Mouse (Mus musculus): ENCODE results near the gene Phf5a. TPM values are rescaled to one million over a fixed set of nuclear protein-coding genes. Genes with fewer than 3 reads are reported as not detected.

Gene Phf5a
- 100 to 1,000 TPM in 1 of 2 experiments, 10 to 100 TPM in 1; 74.6 to 139 TPM for polyA plus RNA-seq (2012; fragmentation: generic; extraction: Trizol)

GRCm38 (mm10) chr15:81871604-81872261 is at the start of gene Phf5a:
Gene Phf5a (minus strand): TSS chr15:81871911.

GRCm38 (mm10) chr15:81872262-81873136 is 788 bp upstream of the Phf5a start, which contains the start of gene Aco2:
Gene Aco2 (plus strand): TSS chr15:81872309.

DNA sequence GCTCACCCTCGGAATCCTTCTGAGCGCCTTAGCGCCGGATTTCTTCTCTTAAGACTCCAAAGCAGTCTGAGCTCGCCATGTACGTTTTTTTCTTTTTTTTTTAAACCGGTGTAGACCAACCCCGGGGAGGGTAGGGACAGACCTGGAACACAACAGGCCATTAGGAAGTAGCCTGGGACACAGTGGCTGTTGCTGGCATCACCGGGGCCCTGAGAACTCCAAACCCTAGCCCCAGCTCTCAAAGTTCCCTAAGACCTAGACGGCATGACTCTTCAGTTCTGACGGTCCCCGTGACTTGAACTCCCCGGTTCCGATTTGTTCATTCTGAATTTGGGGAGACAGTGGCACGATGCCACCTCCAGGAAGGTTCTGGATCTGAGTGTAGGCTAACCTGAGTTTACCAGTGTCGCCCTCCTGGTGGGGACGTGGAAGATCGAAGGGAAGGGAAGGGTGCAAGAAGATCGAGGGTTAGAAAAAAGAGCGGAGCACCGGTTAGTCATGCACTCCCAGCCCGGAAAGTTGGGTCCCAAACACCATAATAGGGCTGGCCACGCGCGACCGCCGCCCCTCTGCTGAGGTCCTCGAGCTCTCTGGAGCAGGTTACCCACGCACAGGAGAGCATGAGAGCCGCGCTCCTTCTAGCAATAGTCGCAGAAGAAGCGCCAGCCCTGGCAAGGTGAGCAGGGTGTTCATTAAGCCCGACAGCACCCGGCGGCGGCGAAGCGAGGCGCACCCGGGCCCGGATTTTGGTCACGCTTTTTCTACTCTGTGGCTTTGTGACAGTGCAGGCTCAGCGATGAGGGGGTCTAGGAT is 13.0 kb downstream of the Phf5a start, which contains the start of gene Tob2:
Gene Tob2 (minus strand): TSS at position 280 of the 813 bp plus-strand sequence.

Other genes with a start within 250 kb of the Phf5a start
- 10 to 100 TPM; 14.6 TPM for gene L3mbtl2, start 208.0 kb downstream of the Phf5a start, polyA plus RNA-seq (2012; fragmentation: generic; extraction: Trizol)
- gene Chadl, start 174.6 kb downstream of the Phf5a start, polyA plus RNA-seq (2012; fragmentation: generic; extraction: Trizol) = 1 to 10 TPM in 1 of 2 experiments, under 1 TPM in 1; 0.32 to 6.5 TPM
- 10 to 100 TPM; 14.3 to 57.3 TPM for gene Zc3h7b, start 126.9 kb downstream of the Phf5a start, polyA plus RNA-seq (2012; fragmentation: generic; extraction: Trizol)
- 100 to 1,000 TPM in 1 of 2 experiments, 10 to 100 TPM in 1; 95.4 to 107 TPM for gene Rangap1, start 126.4 kb downstream of the Phf5a start, polyA plus RNA-seq (2012; fragmentation: generic; extraction: Trizol)
- gene Tef, start 69.5 kb downstream of the Phf5a start, polyA plus RNA-seq (2012; fragmentation: generic; extraction: Trizol) = 100 to 1,000 TPM in 1 of 2 experiments, 10 to 100 TPM in 1; 13.0 to 103 TPM
- gene Tob2, start 13.1 kb downstream of the Phf5a start, polyA plus RNA-seq (2012; fragmentation: generic; extraction: Trizol) = 10 to 100 TPM in 1 of 2 experiments, 1 to 10 TPM in 1; 4.6 to 27.0 TPM
- 100 to 1,000 TPM; 146 to 306 TPM for gene Aco2, start 398 bp upstream of the Phf5a start, polyA plus RNA-seq (2012; fragmentation: generic; extraction: Trizol)
- 100 to 1,000 TPM; 125 to 258 TPM for gene Polr3h, start 54.3 kb upstream of the Phf5a start, polyA plus RNA-seq (2012; fragmentation: generic; extraction: Trizol)
- gene Csdc2, start 64.8 kb upstream of the Phf5a start, polyA plus RNA-seq (2012; fragmentation: generic; extraction: Trizol) = 1 to 10 TPM in 1 of 2 experiments, under 1 TPM in 1; 0.05 to 2.0 TPM
- 100 to 1,000 TPM; 110 to 119 TPM for gene Pmm1, start 89.0 kb upstream of the Phf5a start, polyA plus RNA-seq (2012; fragmentation: generic; extraction: Trizol)
- gene 1700029P11Rik, start 108.6 kb upstream of the Phf5a start, polyA plus RNA-seq (2012; fragmentation: generic; extraction: Trizol) = not detected
- 10 to 100 TPM; 23.7 to 40.7 TPM for gene Xrcc6, start 115.9 kb upstream of the Phf5a start, polyA plus RNA-seq (2012; fragmentation: generic; extraction: Trizol)
- gene Desi1, start 162.0 kb upstream of the Phf5a start, polyA plus RNA-seq (2012; fragmentation: generic; extraction: Trizol) = 10 to 100 TPM; 28.2 to 46.7 TPM
- 100 to 1,000 TPM; 121 to 181 TPM for gene Snu13, start 175.7 kb upstream of the Phf5a start, polyA plus RNA-seq (2012; fragmentation: generic; extraction: Trizol)
- gene 4930407I10Rik, start 187.2 kb upstream of the Phf5a start, polyA plus RNA-seq (2012; fragmentation: generic; extraction: Trizol) = under 1 TPM in 1 of 2 experiments, not detected in 1; 0.01 TPM
- gene Mei1, start 198.1 kb upstream of the Phf5a start, polyA plus RNA-seq (2012; fragmentation: generic; extraction: Trizol) = under 1 TPM in 1 of 2 experiments, not detected in 1; 0.01 TPM

Measured in C3H10T1/2 (cell line).